Mouse (Mus musculus): ENCODE measurements at regions not wholly inside any gene's neighbourhood (a gene's known extent, or its start where the extent isn't known, plus 50 kb on each side); places are given as distances from the start of the nearest gene placed in this dataset.

- no peak for DNase-seq (ENCODE audit: low read depth)
These were observed 131.9 kb upstream of the Zfp462 start for GRCm38 (mm10) chr4:54812740-54813634.

DNA sequence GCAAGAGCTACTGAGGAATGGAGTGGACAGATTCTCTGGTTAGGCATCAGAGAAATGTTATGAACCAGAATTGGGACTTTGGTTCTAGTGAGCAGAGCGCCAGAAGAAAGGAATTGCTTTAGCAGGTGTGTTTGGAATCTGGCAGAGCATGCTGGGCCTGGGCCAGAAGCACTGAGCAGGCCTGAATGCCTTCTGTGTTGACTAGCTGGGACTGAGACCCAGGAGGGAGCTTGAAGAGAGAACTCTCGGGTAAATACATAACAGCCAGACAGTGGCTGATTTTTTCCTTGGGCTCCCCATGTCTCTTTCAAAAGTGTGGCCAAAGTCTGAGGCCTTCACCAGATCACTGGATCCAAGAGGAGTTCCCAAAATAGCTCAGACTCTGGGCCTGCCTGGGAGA is 107.5 kb upstream of the Zfp462 start:
- no peak for DNase-seq (ENCODE audit: low read depth)

GRCm38 (mm10) chr4:54838111-54838510 is 106.7 kb upstream of the Zfp462 start:
- DNase-seq (ENCODE audit: low read depth): no peak

- DNase-seq (ENCODE audit: low read depth): no peak
These were observed 106.1 kb upstream of the Zfp462 start for GRCm38 (mm10) chr4:54838794-54839193.

DNA sequence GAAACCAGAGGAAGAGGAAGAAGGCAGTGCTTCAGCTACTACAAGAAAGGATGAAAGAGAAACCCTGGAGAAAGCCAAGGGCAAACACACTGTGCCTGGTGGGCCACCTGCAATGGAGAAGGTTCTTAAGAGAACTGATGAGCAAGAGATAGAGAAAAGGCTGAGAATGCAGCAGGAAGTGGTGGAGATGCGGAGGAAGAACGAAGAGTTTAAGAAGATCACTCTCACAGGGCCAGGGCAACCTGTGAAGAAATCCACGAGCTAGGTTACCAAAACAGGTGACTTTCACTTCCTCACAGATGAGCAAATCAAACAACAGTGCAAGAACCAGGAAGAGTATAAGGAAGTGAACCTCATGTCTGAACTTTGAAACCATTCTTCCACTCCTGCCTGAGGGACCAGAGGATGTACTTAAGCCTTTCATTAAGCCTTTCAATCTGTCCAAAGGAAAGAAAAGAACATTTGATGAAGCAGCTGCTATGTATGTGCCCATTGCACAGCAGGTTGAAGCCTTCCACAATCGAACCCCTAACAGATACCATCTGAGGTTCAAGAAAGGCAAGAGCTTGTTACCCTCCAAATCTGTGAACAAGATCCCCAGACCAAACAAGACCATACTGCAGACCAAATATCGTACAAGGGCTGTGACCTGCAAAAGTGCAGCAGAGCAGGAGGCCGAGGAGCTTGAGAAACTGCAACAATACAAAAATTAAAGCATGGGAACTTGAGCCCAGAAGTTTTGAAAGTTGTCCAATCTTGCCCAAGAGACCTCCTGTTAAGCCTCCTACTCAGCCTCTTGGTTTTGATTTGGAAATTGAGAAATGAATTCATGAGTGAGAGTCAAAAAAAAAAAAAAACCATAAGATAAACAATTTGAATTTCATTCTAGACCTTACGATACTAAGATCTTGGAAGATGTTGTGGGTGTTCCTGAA is 91.6 kb upstream of the Zfp462 start:
- DNase-seq (ENCODE audit: low read depth): no peak

- DNase-seq (ENCODE audit: low read depth): no peak
These were observed 86.2 kb upstream of the Zfp462 start for GRCm38 (mm10) chr4:54858604-54859003.

GRCm38 (mm10) chr4:54866062-54866461 is 78.8 kb upstream of the Zfp462 start:
- no peak for DNase-seq (ENCODE audit: low read depth)

- DNase-seq (ENCODE audit: low read depth): no peak
These were observed 70.6 kb upstream of the Zfp462 start for GRCm38 (mm10) chr4:54874136-54874827.

DNA sequence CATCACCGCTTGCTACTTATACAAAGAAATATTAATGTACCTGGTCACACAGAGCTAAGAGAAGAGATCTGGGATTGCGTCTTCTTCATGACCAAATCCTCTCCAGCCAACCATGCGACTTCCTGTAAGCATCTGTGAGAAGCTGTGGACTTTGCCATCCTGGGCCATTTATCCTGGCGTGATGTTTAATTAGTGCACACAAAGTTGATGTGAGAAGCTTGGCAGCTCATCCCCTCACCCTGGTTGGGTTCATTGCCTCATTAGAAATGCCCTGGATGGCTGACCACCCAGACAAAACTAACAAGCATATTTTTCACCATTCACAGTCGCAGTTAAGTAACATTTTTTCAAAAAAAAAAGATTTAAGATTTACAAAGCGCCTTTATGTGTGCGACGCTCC is 69.3 kb upstream of the Zfp462 start:
- DNase-seq (ENCODE audit: low read depth): no peak

DNA sequence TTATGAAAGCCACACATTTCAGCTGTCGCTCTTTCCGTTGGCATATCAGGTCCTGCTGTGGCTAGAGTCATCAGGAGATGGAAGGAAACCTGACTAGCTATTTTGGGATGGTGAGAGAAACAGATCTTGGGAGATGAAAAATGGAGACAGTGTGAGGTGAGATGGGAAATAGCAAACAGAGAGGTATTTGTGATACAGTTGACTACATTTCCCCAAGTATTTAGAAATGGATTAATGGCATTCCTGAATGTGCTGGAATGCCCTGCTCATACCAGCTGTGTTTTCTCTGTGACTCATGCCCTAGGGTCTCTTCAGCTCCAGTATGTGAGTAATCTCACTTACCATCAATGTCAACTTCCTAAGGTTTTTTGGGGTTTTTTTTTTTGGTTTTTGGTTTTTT is 67.5 kb upstream of the Zfp462 start:
- DNase-seq (ENCODE audit: low read depth): no peak

GRCm38 (mm10) chr4:54878531-54878930 is 66.3 kb upstream of the Zfp462 start:
- DNase-seq (ENCODE audit: low read depth): no peak

GRCm38 (mm10) chr4:54893288-54893687 is 51.6 kb upstream of the Zfp462 start:
- no peak for DNase-seq (ENCODE audit: low read depth)

Data from c-Kit-positive CD71-negative TER-119-negative erythroid progenitor cells, embryonic 14.5 days (primary cell).